Mouse (Mus musculus): ENCODE results near the gene Gpc5. TPM values are rescaled to one million over a fixed set of nuclear protein-coding genes. Genes with fewer than 3 reads are reported as not detected.

The Gpc5 gene
- polyA plus RNA-seq (2015; fragmentation: Nextera tagmentation; extraction: Ambion mirVana), result 0.15 and 0.34 TPM in 2 replicates

GRCm38 (mm10) chr14:115092081-115092480 lies at the start of gene Gpc5:
Gene Gpc5 (plus strand): TSS chr14:115092215.
- peak; percentile 100 for ATAC-seq
- H3K4me1 ChIP-seq (ENCODE audit: control insufficient read depth, insufficient read depth, low read length), result peaks cover 7% of the 10 kb centered on the region
- H3K9ac ChIP-seq (ENCODE audit: low read depth, low read length), result peak within 1 kb of the TSS; percentile 58
- H3K36me3 ChIP-seq (ENCODE audit: control insufficient read depth, insufficient read depth, low read length), result no peaks in the 10 kb centered on the region
- no peak within 1 kb of the TSS for H3K27ac ChIP-seq (ENCODE audit: low read length)
- H3K4me2 ChIP-seq (ENCODE audit: low read depth, low read length), result peak within 1 kb of the TSS; percentile 98
- under 1% methylated on average over 31 of the region's 31 CpGs for WGBS
- H3K27me3 ChIP-seq (replicated peaks; ENCODE audit: control insufficient read depth, insufficient read depth, low read length), result peaks cover 20% of the 10 kb centered on the region
- H3K9me3 ChIP-seq (ENCODE audit: control insufficient read depth, low read length), result no peaks in the 10 kb centered on the region
- H3K4me3 ChIP-seq (ENCODE audit: low read length), result peak within 1 kb of the TSS; percentile 69

- WGBS, result 0% methylated on average over 4 of the region's 4 CpGs
These were observed 49.4 kb upstream of the Gpc5 start for GRCm38 (mm10) chr14:115042660-115043059.

DNA sequence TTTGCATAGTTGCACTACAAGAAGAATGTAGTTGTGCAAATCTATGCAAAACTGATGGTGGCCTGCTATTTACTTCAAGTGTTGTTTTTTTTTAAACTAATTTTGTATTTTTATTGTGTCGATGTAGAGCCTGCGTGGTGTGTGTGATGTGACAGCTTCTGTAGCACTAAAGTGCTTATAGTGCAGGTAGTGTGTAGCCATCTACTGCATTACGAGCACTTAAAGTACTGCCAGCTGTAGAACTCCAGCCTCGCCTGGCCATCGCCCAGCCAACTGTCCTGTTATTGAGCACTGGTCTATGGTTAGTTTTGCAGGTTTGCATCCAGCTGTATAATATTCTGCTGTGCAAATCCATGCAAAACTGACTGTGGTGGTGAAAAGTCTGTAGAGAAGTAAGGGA lies 48.0 kb upstream of the Gpc5 start:
- H3K9ac ChIP-seq (ENCODE audit: low read depth, low read length), result no peak overlapping the region
- peaks cover 8% of the 10 kb centered on the region for H3K4me1 ChIP-seq (ENCODE audit: control insufficient read depth, insufficient read depth, low read length)
- peaks cover 14% of the 10 kb centered on the region for H3K36me3 ChIP-seq (ENCODE audit: control insufficient read depth, insufficient read depth, low read length)
- H3K9me3 ChIP-seq (ENCODE audit: control insufficient read depth, low read length), result no peaks in the 10 kb centered on the region
- H3K27ac ChIP-seq (ENCODE audit: low read length), result no peak overlapping the region
- 84% methylated on average over 5 of the region's 5 CpGs for WGBS
- H3K4me2 ChIP-seq (ENCODE audit: low read depth, low read length), result 0 out of 2 replicates have a peak overlapping the region, but pooled peaks have one; percentile 0
- no peaks in the 10 kb centered on the region for H3K27me3 ChIP-seq (replicated peaks; ENCODE audit: control insufficient read depth, insufficient read depth, low read length)
- no peak for ATAC-seq
- no peak overlapping the region for H3K4me3 ChIP-seq (ENCODE audit: low read length)

More at GRCm38 (mm10) chr14:115042660-115043059, 49.4 kb upstream of the Gpc5 start:
- H3K9me3 ChIP-seq (ENCODE audit: control insufficient read depth, low read length), result no peaks in the 10 kb centered on the region
- H3K4me1 ChIP-seq (ENCODE audit: control insufficient read depth, insufficient read depth, low read length), result peaks cover 8% of the 10 kb centered on the region
- H3K4me3 ChIP-seq (ENCODE audit: low read length), result peak overlapping the region; percentile 87
- no peak for ATAC-seq
- H3K27me3 ChIP-seq (replicated peaks; ENCODE audit: control insufficient read depth, insufficient read depth, low read length), result no peaks in the 10 kb centered on the region
- peak overlapping the region; percentile 98 for H3K9ac ChIP-seq (ENCODE audit: low read depth, low read length)
- no peak overlapping the region for H3K27ac ChIP-seq (ENCODE audit: low read length)
- peak overlapping the region; percentile 67 for H3K4me2 ChIP-seq (ENCODE audit: low read depth, low read length)
- H3K36me3 ChIP-seq (ENCODE audit: control insufficient read depth, insufficient read depth, low read length), result peaks cover 14% of the 10 kb centered on the region

GRCm38 (mm10) chr14:115045712-115046111 lies 46.3 kb upstream of the Gpc5 start:
- Histone ChIP-seq H3K9ac (ENCODE audit: low read depth, low read length) (no peak overlapping the region), H3K4me2 (ENCODE audit: low read depth, low read length) (no peak overlapping the region), H3K4me1 (ENCODE audit: control insufficient read depth, insufficient read depth, low read length) (peaks cover 8% of the 10 kb centered on the region), H3K4me3 (ENCODE audit: low read length) (no peak overlapping the region), H3K27me3 (replicated peaks; ENCODE audit: control insufficient read depth, insufficient read depth, low read length) (no peaks in the 10 kb centered on the region), H3K36me3 (ENCODE audit: control insufficient read depth, insufficient read depth, low read length) (peaks cover 14% of the 10 kb centered on the region), H3K9me3 (ENCODE audit: control insufficient read depth, low read length) (no peaks in the 10 kb centered on the region), H3K27ac (ENCODE audit: low read length) (no peak overlapping the region)
- ATAC-seq, result no peak
- WGBS, result 92% methylated on average over 3 of the region's 3 CpGs

DNA sequence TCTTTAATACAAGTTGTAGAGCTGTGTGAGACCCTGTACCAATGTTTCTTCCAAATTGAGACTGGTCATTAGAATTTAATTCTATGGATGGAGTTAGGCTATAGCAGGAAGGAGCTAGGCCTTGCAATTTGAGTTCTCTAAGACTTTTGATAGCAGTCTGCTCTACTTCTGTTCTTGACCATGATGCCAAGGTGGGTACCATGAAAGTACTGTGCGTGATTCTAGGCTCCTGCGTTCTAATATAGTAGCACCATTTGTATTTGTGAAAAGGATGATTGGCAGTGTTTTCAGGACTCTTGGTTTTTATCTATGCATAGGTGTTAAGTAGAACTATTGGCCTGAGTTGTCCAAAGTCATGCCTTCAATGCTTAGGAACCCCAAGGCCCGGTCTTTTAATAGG lies 44.7 kb upstream of the Gpc5 start:
- Histone ChIP-seq H3K27me3 (replicated peaks; ENCODE audit: control insufficient read depth, insufficient read depth, low read length) (no peaks in the 10 kb centered on the region), H3K4me2 (ENCODE audit: low read depth, low read length) (no peak overlapping the region), H3K9me3 (ENCODE audit: control insufficient read depth, low read length) (no peaks in the 10 kb centered on the region), H3K4me3 (ENCODE audit: low read length) (no peak overlapping the region), H3K36me3 (ENCODE audit: control insufficient read depth, insufficient read depth, low read length) (peaks cover 14% of the 10 kb centered on the region), H3K27ac (ENCODE audit: low read length) (no peak overlapping the region), H3K9ac (ENCODE audit: low read depth, low read length) (no peak overlapping the region), H3K4me1 (ENCODE audit: control insufficient read depth, insufficient read depth, low read length) (peaks cover 8% of the 10 kb centered on the region)
- WGBS, result 88% methylated on average over 3 of the region's 3 CpGs
- ATAC-seq, result no peak

DNA sequence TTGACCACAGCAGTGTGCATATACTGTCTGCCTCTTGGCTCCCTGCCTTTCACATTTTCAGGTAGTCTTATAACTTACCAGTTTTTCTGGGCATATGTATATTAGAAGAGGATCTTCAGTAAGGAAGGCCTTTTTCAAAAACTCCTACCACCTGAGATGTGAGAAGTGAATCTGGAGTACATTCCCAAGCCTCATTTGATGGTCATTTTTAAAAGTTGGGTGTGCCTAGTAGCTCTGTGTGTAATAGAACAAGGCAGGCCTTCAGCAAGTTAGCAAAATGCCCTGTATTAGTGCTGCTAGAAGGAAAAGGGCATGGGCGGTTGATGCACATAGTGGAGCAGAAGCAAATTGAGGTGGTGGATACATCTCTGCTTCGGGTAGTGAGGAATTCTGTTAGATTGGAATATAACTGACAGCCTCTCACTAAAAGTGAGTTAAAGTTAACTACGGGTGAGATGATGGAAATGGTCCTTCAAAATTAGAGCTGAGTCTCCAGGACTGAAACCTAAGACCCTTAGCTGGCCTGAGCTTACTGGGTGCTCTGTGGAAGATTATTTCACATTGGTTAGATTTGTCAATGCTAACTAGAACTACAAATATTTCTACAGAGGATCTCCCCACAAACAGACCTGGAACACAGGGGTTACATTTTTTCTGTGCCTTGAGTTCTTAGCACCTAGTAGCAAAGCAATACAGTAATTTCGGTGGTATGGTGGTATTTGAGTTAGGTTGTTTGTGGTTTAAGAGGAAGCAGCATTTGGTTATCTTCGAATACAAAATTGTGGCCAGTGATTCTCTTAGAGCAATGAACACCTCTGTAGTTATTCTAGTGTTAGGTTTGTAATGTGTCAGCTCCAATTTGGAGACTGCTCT lies 43.8 kb upstream of the Gpc5 start:
- Histone ChIP-seq H3K4me1 (ENCODE audit: control insufficient read depth, insufficient read depth, low read length) (peaks cover 8% of the 10 kb centered on the region), H3K4me3 (ENCODE audit: low read length) (no peak overlapping the region), H3K9ac (ENCODE audit: low read depth, low read length) (no peak overlapping the region), H3K9me3 (ENCODE audit: control insufficient read depth, low read length) (no peaks in the 10 kb centered on the region), H3K27me3 (replicated peaks; ENCODE audit: control insufficient read depth, insufficient read depth, low read length) (no peaks in the 10 kb centered on the region), H3K4me2 (ENCODE audit: low read depth, low read length) (no peak overlapping the region), H3K36me3 (ENCODE audit: control insufficient read depth, insufficient read depth, low read length) (peaks cover 14% of the 10 kb centered on the region), H3K27ac (ENCODE audit: low read length) (no peak overlapping the region)
- 65% methylated on average over 5 of the region's 5 CpGs for WGBS
- no peak for ATAC-seq

GRCm38 (mm10) chr14:115048863-115049566 lies 43.0 kb upstream of the Gpc5 start:
- no peak overlapping the region for H3K4me2 ChIP-seq (ENCODE audit: low read depth, low read length)
- ATAC-seq, result no peak
- peaks cover 1% of the 10 kb centered on the region; the same call in 1 of the 2 replicates for H3K4me1 ChIP-seq (ENCODE audit: control insufficient read depth, insufficient read depth, low read length)
- H3K4me3 ChIP-seq (ENCODE audit: low read length), result no peak overlapping the region
- H3K27ac ChIP-seq (ENCODE audit: low read length), result no peak overlapping the region
- WGBS, result 40% methylated on average over 5 of the region's 5 CpGs
- no peaks in the 10 kb centered on the region for H3K9me3 ChIP-seq (ENCODE audit: control insufficient read depth, low read length)
- no peak overlapping the region for H3K9ac ChIP-seq (ENCODE audit: low read depth, low read length)
- H3K36me3 ChIP-seq (ENCODE audit: control insufficient read depth, insufficient read depth, low read length), result peaks cover 11% of the 10 kb centered on the region
- H3K27me3 ChIP-seq (replicated peaks; ENCODE audit: control insufficient read depth, insufficient read depth, low read length), result no peaks in the 10 kb centered on the region

- H3K27me3 ChIP-seq (replicated peaks; ENCODE audit: control insufficient read depth, insufficient read depth, low read length), result no peaks in the 10 kb centered on the region
- H3K4me2 ChIP-seq (ENCODE audit: low read depth, low read length), result no peak overlapping the region
- H3K4me3 ChIP-seq (ENCODE audit: low read length), result no peak overlapping the region
- H3K27ac ChIP-seq (ENCODE audit: low read length), result no peak overlapping the region
- no peaks in the 10 kb centered on the region for H3K9me3 ChIP-seq (ENCODE audit: control insufficient read depth, low read length)
- no peaks in the 10 kb centered on the region for H3K4me1 ChIP-seq (ENCODE audit: control insufficient read depth, insufficient read depth, low read length)
- H3K36me3 ChIP-seq (ENCODE audit: control insufficient read depth, insufficient read depth, low read length), result peaks cover 6% of the 10 kb centered on the region; the same call in 1 of the 2 replicates
- H3K9ac ChIP-seq (ENCODE audit: low read depth, low read length), result no peak overlapping the region
- no peak for ATAC-seq
These were observed 42.2 kb upstream of the Gpc5 start for GRCm38 (mm10) chr14:115049831-115050230.

- H3K9me3 ChIP-seq (ENCODE audit: control insufficient read depth, low read length), result no peaks in the 10 kb centered on the region
- no peaks in the 10 kb centered on the region for H3K4me1 ChIP-seq (ENCODE audit: control insufficient read depth, insufficient read depth, low read length)
- H3K9ac ChIP-seq (ENCODE audit: low read depth, low read length), result no peak overlapping the region
- no peaks in the 10 kb centered on the region for H3K27me3 ChIP-seq (replicated peaks; ENCODE audit: control insufficient read depth, insufficient read depth, low read length)
- no peak overlapping the region for H3K4me3 ChIP-seq (ENCODE audit: low read length)
- H3K36me3 ChIP-seq (ENCODE audit: control insufficient read depth, insufficient read depth, low read length), result no peaks in the 10 kb centered on the region
- no peak overlapping the region for H3K4me2 ChIP-seq (ENCODE audit: low read depth, low read length)
- H3K27ac ChIP-seq (ENCODE audit: low read length), result no peak overlapping the region
- WGBS, result 78% methylated on average over 5 of the region's 5 CpGs
- no peak for ATAC-seq
These were observed 40.8 kb upstream of the Gpc5 start for GRCm38 (mm10) chr14:115051106-115051760.
